Mouse (Mus musculus) megakaryocyte, embryonic 14.5 days (primary cell): ENCODE results near the gene Gli2. TPM values are rescaled to one million over a fixed set of nuclear protein-coding genes. Genes with fewer than 3 reads are reported as not detected.

Experiments
- H3K27me3 ChIP-seq: replicated peaks from 2 replicates; pipeline ENCODE3; 2012; ENCODE audit warnings: inconsistent platforms
- H3K36me3 ChIP-seq: replicated peaks from 2 replicates; pipeline ENCODE3; 2012; ENCODE audit warnings: low read length, inconsistent platforms, mixed read lengths
- H3K4me1 ChIP-seq: 2 replicates; pipeline ENCODE4 v1.6.1; 2012; ENCODE audit warnings: inconsistent platforms
- H3K4me3 ChIP-seq: replicated peaks from 2 replicates; pipeline ENCODE3; 2012; ENCODE audit warnings: moderate library complexity, mild to moderate bottlenecking, inconsistent platforms
- H3K9me3 ChIP-seq: 2 replicates; pipeline ENCODE4 v1.6.1; 2012; ENCODE audit warnings: inconsistent platforms
- FLI1 ChIP-seq: IDR thresholded peaks from 2 replicates; pipeline ENCODE4 v1.6.1; 2012; ENCODE audit warnings: low read length, inconsistent platforms, mixed read lengths
- GATA1 ChIP-seq: IDR thresholded peaks from 3 replicates; pipeline ENCODE4 v1.6.1; 2012; ENCODE audit warnings: mixed read lengths, low read length, inconsistent platforms, borderline replicate concordance
- polyA plus RNA-seq: library from polyadenylated mRNA; stranded (reverse); fragments of >175 nt; gene quantifications from 2 replicates; pipeline ENCODE4 v1.2.3, GENCODE M21; 2012; ENCODE audit warnings: low replicate concordance; ENCODE audit not compliant: insufficient read depth

Gene Gli2
- polyA plus RNA-seq, 1 experiment, result not detected

DNA sequence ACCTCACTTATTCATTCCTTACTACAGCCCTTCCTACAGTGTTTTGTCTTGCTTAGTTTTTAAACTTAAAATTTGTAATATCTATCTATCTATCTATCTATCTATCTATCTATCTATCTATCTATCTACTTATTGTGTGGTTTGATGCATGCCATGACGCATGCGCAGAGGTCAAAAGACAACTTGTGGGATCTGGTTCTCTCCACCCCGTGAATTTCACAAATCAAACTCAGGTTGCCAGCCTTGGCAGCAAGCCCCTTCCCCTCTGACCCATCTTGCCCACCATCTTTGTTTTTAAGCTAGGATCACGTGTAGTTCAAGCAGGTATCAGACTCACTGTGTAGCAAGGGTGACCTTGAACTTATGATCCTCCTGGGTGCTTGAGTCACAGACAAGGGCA is 22.9 kb upstream of the Gli2 start:
- H3K27me3 ChIP-seq, result peaks cover 16% of the 10 kb centered on the region
- H3K9me3 ChIP-seq, result no peaks in the 10 kb centered on the region

DNA sequence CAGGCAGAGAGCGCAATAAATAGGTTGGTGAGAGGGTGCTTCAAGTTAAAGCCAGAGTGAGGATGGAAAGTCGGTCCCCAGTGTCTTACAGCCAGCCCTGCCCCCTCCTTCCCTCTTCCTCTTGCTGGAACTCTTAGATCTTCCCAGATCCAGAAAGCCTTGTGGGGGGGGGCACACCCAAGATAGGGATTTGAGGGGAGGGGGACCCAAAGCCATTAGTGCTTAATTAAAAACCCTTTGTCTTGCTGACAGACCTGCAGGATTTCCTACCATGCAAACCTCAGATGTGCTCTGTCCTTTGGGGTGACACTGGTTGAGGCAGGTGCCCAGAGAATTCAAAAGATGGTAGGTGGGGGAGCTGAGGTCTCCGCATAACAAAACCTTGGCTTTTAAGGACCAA is 22.5 kb upstream of the Gli2 start:
- TF ChIP-seq FLI1, result no peak
- no peak for TF ChIP-seq GATA1
- no peak overlapping the region for H3K4me3 ChIP-seq
- H3K4me1 ChIP-seq, result no peaks in the 10 kb centered on the region
- H3K9me3 ChIP-seq, result no peaks in the 10 kb centered on the region
- no peaks in the 10 kb centered on the region for H3K36me3 ChIP-seq
- peaks cover 18% of the 10 kb centered on the region for H3K27me3 ChIP-seq

More for the DNA sequence above, 22.9 kb upstream of the Gli2 start:
- Histone ChIP-seq H3K4me1 (no peaks in the 10 kb centered on the region), H3K4me3 (no peak overlapping the region), H3K36me3 (no peaks in the 10 kb centered on the region)
- TF ChIP-seq FLI1 (no peak), GATA1 (no peak)

DNA sequence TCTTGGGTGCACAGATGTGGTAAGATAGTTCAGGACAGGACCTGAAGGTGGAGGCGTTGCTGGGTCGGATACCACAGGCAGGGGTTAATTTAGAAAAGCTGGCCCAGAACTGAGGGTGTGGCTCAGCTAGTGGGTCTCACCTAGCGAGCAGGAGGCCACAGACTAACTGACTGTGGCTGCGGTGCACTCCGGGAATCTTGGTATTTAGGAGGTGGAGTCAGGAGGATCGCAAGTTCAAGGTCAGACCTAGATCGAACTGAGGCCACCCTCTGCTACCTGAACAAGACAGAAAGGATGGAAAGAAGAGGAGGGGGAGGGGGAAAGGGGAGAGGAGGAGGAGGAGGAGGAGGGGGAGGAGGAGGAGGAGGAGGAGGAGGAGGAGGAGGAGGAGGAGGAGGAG is 22.1 kb upstream of the Gli2 start:
- no peaks in the 10 kb centered on the region for H3K4me1 ChIP-seq
- peaks cover 18% of the 10 kb centered on the region for H3K27me3 ChIP-seq
- TF ChIP-seq GATA1, result no peak
- no peak for TF ChIP-seq FLI1
- no peaks in the 10 kb centered on the region for H3K9me3 ChIP-seq
- H3K4me3 ChIP-seq, result no peak overlapping the region
- no peaks in the 10 kb centered on the region for H3K36me3 ChIP-seq

DNA sequence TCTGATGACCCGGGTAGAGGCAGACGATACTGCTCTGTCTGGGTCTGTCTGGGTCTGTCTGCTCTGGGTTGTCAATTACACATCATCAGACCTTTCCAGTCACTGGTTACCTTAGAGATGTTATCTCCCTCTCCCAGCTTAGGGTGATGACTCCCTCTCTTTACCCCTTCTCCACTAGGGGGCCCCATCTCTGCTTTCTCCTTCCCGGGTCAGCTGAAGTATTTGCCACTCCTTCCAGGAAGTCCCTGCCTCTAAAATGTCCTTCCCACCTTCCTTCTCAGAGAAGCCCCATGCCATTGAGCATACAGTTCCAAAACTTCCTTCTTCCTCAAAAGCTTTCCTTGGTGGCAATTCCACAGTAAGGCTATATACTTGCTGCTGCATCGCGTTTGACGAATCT is 21.5 kb upstream of the Gli2 start:
- Histone ChIP-seq H3K4me3 (no peak overlapping the region), H3K36me3 (no peaks in the 10 kb centered on the region), H3K27me3 (peaks cover 18% of the 10 kb centered on the region), H3K4me1 (no peaks in the 10 kb centered on the region), H3K9me3 (no peaks in the 10 kb centered on the region)
- TF ChIP-seq GATA1 (no peak), FLI1 (no peak)

DNA sequence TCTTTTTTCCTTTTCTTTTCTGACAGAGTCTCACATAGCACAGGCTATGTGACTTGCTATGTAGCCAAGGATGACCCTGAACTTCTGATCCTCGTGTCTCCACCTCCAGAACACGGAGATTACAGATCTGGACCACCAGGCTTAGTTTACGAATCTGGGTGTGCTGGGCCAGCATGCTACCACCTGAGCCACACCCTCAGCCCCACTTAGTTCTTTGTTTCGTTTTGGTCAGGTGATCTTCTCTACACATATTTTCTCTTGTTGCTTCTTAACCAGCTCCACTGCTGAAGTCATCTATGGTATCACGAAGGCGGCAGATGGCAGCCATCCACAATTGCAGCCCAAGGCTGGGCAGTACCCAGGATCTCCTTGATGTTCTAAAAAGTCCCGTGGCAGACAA is 20.5 kb upstream of the Gli2 start:
- no peaks in the 10 kb centered on the region for H3K4me1 ChIP-seq
- peaks cover 18% of the 10 kb centered on the region for H3K27me3 ChIP-seq
- no peaks in the 10 kb centered on the region for H3K9me3 ChIP-seq
- H3K36me3 ChIP-seq, result no peaks in the 10 kb centered on the region
- TF ChIP-seq FLI1 (no peak), GATA1 (no peak)
- no peak overlapping the region for H3K4me3 ChIP-seq

DNA sequence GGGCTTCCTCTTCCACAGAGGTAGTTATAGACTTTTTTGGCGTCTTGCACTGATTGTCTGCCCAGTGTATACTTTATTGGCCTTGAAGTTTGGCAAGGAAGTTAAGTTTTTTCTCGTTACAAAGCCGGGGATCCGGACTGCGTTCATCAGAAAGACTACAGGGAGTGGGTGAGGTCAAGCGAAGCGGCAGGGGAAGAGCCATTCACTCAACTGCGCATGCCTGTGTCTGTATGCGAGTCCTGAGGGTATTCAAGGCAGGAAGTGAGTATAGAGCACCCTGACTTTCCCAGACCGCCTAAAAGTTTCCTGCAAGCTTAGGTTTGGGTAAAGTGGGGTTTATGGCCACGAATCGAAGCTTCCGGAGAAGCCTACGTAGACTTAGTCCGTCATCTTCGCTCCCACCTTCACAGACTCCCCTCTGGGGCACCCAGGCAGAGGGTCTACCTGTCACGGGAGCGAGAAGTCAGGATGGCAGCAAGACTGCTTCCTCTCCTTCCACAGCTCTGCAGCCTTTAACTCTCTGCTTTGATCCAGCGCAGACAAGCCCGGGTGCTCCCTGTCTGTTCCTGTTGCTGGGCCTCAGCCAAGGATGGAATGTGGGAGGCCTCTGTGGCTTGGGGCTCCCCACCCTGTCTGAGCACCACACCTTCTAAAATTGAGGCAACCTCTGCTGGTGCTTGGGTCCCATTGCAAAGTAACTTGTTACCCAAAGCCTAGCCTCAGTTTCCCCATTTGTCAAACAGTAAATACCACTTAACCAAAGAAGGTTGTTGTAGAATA is 11.7 kb upstream of the Gli2 start:
- no peaks in the 10 kb centered on the region for H3K36me3 ChIP-seq
- no peaks in the 10 kb centered on the region for H3K9me3 ChIP-seq
- no peaks in the 10 kb centered on the region for H3K4me1 ChIP-seq
- peaks cover 5% of the 10 kb centered on the region for H3K27me3 ChIP-seq
- no peak overlapping the region for H3K4me3 ChIP-seq
- TF ChIP-seq FLI1 (no peak), GATA1 (no peak)

DNA sequence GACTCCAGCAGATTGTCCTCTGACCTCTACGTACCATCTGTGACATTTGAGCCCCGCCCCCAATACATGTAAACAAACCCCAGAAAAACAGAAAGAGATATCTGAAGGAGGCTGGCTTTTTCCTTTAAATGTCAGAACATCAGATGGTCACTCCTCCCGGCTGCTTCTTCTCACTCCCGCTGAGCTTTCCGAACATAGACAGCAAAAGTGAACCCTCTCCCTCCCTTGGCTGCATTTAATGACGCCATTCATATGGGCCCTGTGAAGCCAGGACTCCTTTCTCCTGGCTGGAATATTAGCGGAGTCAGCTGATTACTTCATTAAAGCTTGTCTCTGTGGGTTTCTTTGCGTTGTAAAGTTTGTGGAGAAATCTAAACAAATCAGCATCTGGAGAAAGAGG is 3.1 kb upstream of the Gli2 start:
- Histone ChIP-seq H3K27me3 (peaks cover 50% of the 10 kb centered on the region), H3K9me3 (peaks cover 20% of the 10 kb centered on the region), H3K4me3 (no peak overlapping the region), H3K36me3 (no peaks in the 10 kb centered on the region), H3K4me1 (peaks cover 27% of the 10 kb centered on the region)
- TF ChIP-seq FLI1, result no peak
- TF ChIP-seq GATA1, result no peak

DNA sequence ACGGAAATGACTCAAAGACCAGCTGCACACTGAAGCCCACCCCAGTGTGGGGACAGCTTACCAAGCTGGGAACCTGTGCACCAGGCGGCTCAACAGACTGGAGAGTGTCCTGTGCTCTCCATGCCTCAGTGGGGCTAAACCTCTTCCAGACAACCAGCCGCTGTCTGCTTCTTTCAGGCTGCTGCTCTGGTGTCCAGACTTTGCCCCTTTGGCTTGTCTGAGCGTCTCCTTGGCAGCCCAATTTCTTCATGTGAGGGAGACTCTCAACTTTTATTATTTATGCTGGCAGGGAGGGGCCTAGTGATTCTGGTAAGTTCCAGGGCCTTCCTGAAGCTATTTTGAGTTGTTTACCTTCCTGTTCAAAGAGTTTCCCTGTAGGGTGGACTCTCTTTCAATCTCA is 2.4 kb upstream of the Gli2 start:
- Histone ChIP-seq H3K4me3 (no peak overlapping the region), H3K9me3 (peaks cover 20% of the 10 kb centered on the region), H3K4me1 (peaks cover 30% of the 10 kb centered on the region), H3K36me3 (no peaks in the 10 kb centered on the region), H3K27me3 (peaks cover 57% of the 10 kb centered on the region)
- TF ChIP-seq FLI1 (no peak), GATA1 (no peak)

DNA sequence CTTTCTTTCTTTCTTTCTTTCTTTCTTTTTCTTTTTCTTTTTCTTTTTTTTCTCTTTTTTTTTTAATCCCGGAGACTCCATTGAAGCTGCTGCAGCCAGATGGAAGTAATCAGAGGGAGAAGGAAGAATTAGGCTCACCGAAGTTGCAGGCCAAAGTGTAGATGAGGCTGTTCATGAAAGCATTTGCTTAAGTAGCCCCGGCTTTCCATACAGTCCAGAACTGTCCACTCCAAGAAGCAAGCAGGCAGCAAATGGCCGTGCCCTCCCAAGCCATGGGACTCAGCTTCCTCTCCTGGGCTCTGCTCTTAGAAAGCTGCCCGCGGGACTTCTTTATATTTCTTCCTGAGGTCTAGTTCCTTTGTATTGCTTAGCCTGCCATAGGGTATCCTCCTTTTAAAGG is 1.0 kb upstream of the Gli2 start:
- no peak for TF ChIP-seq GATA1
- no peak for TF ChIP-seq FLI1
- peaks cover 30% of the 10 kb centered on the region for H3K4me1 ChIP-seq
- H3K27me3 ChIP-seq, result peaks cover 66% of the 10 kb centered on the region
- H3K9me3 ChIP-seq, result peaks cover 20% of the 10 kb centered on the region
- no peaks in the 10 kb centered on the region for H3K36me3 ChIP-seq
- no peak overlapping the region for H3K4me3 ChIP-seq

DNA sequence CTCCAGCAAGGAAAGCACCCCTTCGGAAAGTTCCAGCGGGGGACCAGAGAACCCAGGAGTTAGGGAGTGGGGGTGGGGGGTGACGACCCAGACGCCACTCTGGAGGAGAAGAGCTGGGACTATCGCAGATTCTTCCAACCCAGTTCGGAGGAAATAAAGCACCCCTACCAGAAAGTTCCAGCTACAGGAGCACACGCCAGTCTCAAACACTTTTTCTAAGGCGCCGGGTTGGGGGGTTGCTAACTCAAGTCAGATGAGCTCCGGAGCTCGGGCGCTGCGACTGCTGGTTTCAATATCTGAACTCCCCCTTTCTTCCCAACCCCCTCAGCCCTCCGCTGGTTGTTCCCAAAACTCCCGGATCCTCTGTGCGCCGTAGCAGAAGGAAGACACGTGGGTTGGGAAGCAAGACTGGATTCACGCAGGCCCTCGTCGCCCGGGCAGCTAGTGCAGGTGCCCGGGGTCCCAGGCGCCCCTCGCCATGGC is 494 bp upstream of the Gli2 start:
- Histone ChIP-seq H3K27me3 (peaks cover 68% of the 10 kb centered on the region), H3K36me3 (no peaks in the 10 kb centered on the region), H3K4me1 (peaks cover 30% of the 10 kb centered on the region), H3K4me3 (peak overlapping the region; percentile 86), H3K9me3 (peaks cover 20% of the 10 kb centered on the region)
- TF ChIP-seq FLI1 (no peak), GATA1 (no peak)
